In genomic region chr3:154861921-154862320, GRCm38 (mm10) we compare ENCODE assay signal across 18 mouse cellular contexts.
"Had no signal": no experiment of that assay in that cellular context is flagged by ENCODE, and none has a peak within 500 bp of the region (broad histone marks: within the 10 kb centered on the region; RNA-seq: fewer than 3 reads in every experiment).

No protein-coding gene starts in this region.

- H3K4me2 ChIP-seq: lung, embryonic 14.5 days; midbrain, embryonic 12.5 days; neural tube, embryonic 13.5 days; neural tube, embryonic 15.5 days had no signal

- H3K9me3 ChIP-seq: midbrain, embryonic 10.5 days; midbrain, embryonic 12.5 days; neural tube, embryonic 13.5 days; neural tube, embryonic 15.5 days had no signal

- H3K9ac ChIP-seq: lung, embryonic 14.5 days; midbrain, embryonic 12.5 days; neural tube, embryonic 13.5 days; neural tube, embryonic 15.5 days had no signal

- H3K4me3 ChIP-seq: midbrain, embryonic 10.5 days; midbrain, embryonic 12.5 days; myocyte; neural tube, embryonic 13.5 days; neural tube, embryonic 15.5 days had no signal

- H3K27ac ChIP-seq: midbrain, embryonic 10.5 days; midbrain, embryonic 12.5 days; neural tube, embryonic 13.5 days; neural tube, embryonic 15.5 days had no signal

- H3K27me3 ChIP-seq: midbrain, embryonic 12.5 days; neural tube, embryonic 13.5 days; neural tube, embryonic 15.5 days had no signal

- DNase-seq: lung, adult 18-20 months; lung, embryonic 14.5 days; lung, postnatal 10 days; lung, postnatal 4 days; midbrain, embryonic 14.5 days; right cerebral cortex, adult 18-20 months; right cerebral cortex, postnatal 25 days; right cerebral cortex, postnatal 4 days; spleen, adult 18-20 months; thymus, adult 18-20 months; thymus, postnatal 14 days; thymus, postnatal 36 days had no signal

- H3K36me3 ChIP-seq: midbrain, embryonic 10.5 days; midbrain, embryonic 12.5 days; neural tube, embryonic 13.5 days; neural tube, embryonic 15.5 days had no signal

- ATAC-seq: midbrain, embryonic 16.5 days had no signal

- H3K4me1 ChIP-seq: midbrain, embryonic 10.5 days; neural tube, embryonic 13.5 days; neural tube, embryonic 15.5 days had no signal
